Mouse (Mus musculus) adrenal gland, postnatal 36 days (tissue): ENCODE data around the gene Numb. TPM values are rescaled to one million over a fixed set of nuclear protein-coding genes. Genes with fewer than 3 reads are reported as not detected.
A peak's percentile ranks its signal among the peaks of the same experiment; 100 is the strongest.

Experiments
- DNase-seq, 2 experiments: peaks; one replicate each; pipeline ENCODE4 v3.0.0; 2021; ENCODE audit warnings: mixed read lengths in 1 of 2
- total RNA-seq, 2 experiments: library from RNA; stranded (reverse); gene quantifications; 2 replicates each; pipeline ENCODE4 v1.2.3; 2021

The Numb gene
- total RNA-seq, 2 experiments from 2014 or later, result 46.2 to 49.9 TPM

GRCm38 (mm10) chr12:83852512-83853213 is 69.1 kb downstream of the Numb start:
- DNase-seq, result no peak

GRCm38 (mm10) chr12:83850334-83850733 is 71.4 kb downstream of the Numb start:
- no peak for DNase-seq

GRCm38 (mm10) chr12:83848595-83849231 is 73.0 kb downstream of the Numb start:
- DNase-seq, result no peak

- DNase-seq, result no peak
These were observed 73.9 kb downstream of the Numb start for GRCm38 (mm10) chr12:83847877-83848276.

DNA sequence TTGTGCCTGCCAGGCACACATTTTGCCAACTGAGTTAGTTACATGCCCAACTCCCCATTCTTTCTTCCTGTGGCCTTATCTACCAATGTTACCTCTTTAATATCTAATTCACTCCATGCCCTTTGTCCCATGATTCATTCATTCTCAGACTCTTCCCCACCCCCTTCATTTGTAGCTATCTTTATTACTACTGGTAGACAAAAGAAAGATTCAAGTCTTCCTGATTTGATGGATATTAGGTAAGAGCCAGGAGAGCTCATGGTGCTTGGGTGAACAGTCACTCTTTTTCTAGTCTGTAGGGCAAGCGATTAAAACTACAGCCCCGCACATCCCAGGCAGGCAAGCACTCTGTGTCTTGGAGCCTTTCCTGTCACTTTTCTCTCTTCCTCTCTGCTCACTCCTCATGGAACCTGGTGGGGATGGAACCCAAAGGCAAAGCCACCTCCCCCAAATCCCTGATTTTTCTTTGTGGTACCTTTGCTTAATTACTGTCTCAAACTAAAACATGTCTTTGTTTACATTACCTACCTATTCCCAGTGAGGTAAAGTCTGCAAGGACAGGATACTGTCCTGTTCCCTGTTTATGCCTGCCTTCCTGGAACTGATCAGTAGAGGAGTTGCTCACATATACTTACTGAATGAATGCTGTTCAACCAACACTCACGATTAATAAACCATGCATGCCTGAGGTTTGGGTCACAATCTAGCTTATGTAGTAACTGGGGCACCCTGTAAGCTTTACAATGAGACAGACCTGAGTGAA is 78.9 kb downstream of the Numb start:
- no peak for DNase-seq

GRCm38 (mm10) chr12:83841409-83842190 is 80.1 kb downstream of the Numb start:
- DNase-seq, result no peak

- no peak for DNase-seq
These were observed 87.8 kb downstream of the Numb start for GRCm38 (mm10) chr12:83833979-83834378.

- DNase-seq, result no peak
These were observed 91.3 kb downstream of the Numb start for GRCm38 (mm10) chr12:83830424-83830823.

DNA sequence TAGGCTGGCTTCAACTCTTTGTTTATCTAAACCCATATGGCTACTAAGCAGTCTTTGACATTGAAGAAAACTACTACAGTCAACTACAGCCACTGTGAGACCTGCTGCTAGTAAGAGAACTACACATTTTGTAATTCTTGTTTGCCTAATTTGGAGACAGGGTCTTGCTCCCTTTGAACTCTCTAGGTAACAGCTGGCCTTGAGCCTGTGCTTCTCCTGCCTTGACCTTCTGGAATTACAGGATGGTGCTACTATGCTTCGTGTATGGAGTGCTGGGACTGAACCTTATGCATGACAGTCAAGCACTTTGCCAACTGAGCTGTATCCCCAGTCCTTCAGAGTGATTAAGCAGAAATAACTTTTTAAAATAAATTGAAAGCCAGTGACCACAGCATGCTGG is 105.1 kb downstream of the Numb start:
- DNase-seq, result no peak

DNA sequence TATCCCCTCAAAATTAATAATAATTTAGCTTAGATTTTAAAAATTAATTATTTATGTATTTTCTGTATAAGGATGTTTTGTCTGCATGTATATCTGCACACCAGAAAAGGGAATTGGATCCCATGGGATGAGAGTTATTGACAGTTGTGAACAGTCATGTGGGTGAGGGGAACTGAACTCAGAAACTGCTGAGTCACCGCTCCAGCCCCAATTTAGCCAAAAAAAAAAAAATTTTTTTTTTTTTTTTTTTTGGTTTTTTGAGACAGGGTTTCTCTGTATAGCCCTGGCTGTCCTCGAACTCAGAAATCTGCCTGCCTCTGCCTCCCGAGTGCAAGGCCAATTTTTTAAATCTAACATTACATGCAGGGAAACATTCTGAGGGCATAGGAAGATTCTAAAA is 109.8 kb downstream of the Numb start:
- no peak for DNase-seq

DNA sequence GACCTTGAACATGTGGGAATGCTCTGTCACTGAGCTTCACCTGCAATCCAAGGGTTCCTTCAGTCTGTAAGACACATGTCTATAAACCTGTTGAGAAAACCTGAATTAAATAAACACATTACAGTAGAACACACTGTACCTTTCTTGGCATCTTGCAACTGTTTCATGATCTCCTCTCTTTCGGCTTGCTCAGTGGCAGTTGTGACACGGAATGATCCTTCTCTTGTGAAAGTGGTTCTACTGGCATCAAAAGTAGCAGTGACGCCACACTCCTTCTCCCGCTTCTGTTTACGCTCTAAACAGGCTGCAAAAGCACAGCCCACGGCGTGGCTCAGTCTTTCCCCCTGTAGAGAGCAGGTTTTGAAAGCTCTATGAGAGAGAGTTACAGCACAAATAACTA is 118.1 kb downstream of the Numb start:
- DNase-seq, result no peak

- DNase-seq, result no peak
These were observed 120.8 kb downstream of the Numb start for GRCm38 (mm10) chr12:83800943-83801342.

DNA sequence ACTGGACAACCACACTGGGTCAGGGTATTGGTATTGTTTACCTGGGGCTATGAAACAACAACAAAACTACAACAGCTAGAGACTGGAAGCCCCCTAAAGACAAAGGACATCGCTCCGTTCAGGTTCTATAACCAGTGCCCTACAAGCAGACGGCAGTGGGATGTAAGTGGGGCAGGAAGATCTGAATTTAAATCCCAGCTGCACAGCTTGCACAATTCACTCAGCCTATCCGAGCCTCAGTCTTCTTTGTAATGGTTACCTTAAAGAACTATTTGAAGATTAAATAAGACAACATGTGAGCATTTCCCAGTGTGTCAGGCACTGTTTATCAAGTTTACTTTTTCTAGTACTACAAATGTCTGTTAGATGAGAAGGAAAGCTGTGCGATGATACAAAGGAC is 123.4 kb downstream of the Numb start:
- no peak for DNase-seq

GRCm38 (mm10) chr12:83795586-83795985 is 126.1 kb downstream of the Numb start:
- no peak for DNase-seq

DNA sequence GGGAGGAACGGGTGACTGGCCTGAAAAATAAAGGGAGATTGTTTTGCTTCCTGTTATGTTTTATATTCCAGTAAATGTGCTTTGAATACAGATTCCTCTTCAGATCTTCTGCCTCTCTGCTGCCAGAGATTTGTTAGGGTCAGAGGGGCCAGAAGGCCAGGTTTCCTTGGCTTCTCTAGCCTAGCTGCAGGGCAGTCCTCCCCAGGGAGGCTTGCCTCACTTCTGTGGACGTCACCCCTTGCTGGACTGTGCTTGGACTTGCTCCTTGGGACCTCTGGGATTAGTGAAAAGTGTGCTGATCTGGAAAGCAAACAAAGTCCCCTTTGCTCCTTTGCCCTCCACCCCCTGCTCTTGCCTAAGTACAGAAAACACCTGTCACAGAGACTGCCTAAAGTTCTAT is 126.7 kb downstream of the Numb start:
- DNase-seq, result peak in 1 of 2 experiments; percentile 52

- no peak for DNase-seq
These were observed 128.9 kb downstream of the Numb start for GRCm38 (mm10) chr12:83792706-83793410.

- peak in 1 of 2 experiments; percentile 29 for DNase-seq
These were observed 130.0 kb downstream of the Numb start for GRCm38 (mm10) chr12:83791737-83792136.

DNA sequence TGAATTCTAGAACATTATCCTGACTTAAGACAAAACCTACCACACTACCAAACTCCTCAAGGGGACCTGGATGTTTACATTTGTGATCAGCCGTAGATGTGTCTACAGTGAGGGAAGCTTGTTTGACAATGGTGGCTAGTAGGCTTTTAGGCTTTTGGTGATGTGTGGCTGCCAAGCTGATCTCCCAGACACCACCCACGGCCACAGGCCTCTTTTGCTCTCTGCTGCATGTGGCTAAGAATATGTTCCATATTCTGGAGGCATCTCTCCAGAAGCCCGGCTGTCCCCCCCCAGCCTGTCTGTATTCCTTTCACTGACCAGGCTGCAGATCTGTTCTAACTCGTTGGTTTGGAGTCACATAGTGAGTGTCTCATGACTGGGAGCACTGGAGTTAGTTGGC is 131.0 kb downstream of the Numb start:
- DNase-seq, result no peak

DNA sequence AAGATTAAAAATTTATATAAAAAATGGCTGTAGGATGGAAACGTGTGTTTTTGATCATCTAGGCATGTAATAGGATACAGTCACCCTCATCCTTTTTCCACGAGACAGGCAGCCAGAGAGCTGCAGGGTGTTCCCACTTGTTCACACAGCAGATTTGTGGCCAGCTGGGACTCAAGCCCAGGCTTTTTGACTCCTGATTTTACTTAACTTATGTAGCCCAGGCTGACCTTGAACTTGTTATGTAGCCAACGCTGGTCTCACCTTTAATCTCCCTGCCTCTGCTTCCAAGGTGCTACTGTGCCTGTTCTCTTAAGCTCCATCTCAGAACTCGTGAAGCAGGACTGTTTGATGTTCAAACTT is 132.0 kb downstream of the Numb start:
- no peak for DNase-seq

- no peak for DNase-seq
These were observed 132.5 kb downstream of the Numb start for GRCm38 (mm10) chr12:83789051-83789780.

- no peak for DNase-seq
These were observed 136.4 kb downstream of the Numb start for GRCm38 (mm10) chr12:83785305-83785704.
